Mouse (Mus musculus): ENCODE results near the gene Gm3591.
"Not testable (repeated sequence)": the region's sequence is repeated elsewhere in the genome, so short reads cannot be mapped to it uniquely, and the experiment has no call there.

- not testable (repeated sequence) for TF ChIP-seq CTCF (IDR thresholded peaks at IDR 0.05; ENCODE audit: control insufficient read depth, insufficient read depth, low read length); POLR2A (IDR thresholded peaks at IDR 0.05; ENCODE audit: borderline replicate concordance, control insufficient read depth, low read depth, low read length)
Observed at GRCm38 (mm10) chr14:6426766-6427165, 14.5 kb upstream of the Gm3591 start.
